Comparison of ENCODE assay signal across 8 mouse cellular contexts in the genomic region with DNA sequence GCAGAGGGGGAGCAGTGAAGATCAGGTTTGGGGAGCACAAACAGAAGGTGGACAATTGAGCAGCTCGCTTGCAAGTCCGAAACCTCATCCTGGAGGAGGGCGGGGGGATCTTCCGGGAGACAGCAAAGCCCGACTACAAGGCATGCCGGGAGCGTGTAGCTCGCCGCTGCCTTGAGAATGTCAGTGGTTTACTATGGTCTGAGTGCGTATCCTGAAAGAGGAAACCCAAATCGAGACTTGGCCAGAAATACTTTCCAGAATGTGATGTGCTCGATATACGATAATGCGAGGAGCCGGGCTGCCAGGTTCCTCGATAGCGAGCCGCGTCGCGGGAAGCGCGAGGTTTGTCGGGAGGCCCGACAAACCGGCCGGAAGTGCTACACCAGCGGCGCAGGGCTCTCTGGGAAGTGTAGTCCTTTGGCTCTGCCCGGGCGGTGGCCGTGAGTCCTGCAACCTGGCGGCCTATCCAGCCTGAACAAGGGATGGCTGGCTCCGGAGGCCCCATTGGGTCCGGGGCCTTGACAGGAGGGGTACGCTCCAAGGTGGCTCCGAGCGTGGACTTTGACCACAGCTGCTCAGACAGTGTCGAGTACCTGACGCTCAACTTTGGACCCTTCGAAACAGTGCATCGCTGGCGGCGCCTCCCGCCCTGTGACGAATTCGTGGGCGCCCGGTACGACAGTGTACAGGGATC. TPM values are rescaled to one million over a fixed set of nuclear protein-coding genes. Genes with fewer than 3 reads are reported as not detected.
DNase-seq lines count a peak whose midpoint lies in the region; ATAC-seq lines count a peak whose summit lies in the region.

A gene (plus strand): TSS at position 143 of the 694 bp plus-strand sequence.

- peaks cover 17% of the 10 kb centered on the region for H3K36me3 ChIP-seq in hindbrain, embryonic 15.5 days

- ATAC-seq in hindbrain, embryonic 15.5 days (ENCODE audit: low FRiP score, low read depth) = peak; percentile 97

- H3K9ac ChIP-seq in hindbrain, embryonic 15.5 days = peak within 1 kb of the TSS; percentile 64

- H3K4me2 ChIP-seq in hindbrain, embryonic 15.5 days = peak within 1 kb of the TSS; percentile 78

- H3K27me3 ChIP-seq in hindbrain, embryonic 15.5 days = no peaks in the 10 kb centered on the region

- DNase-seq in R1 (ENCODE audit: low read depth, low spot score) = peak; percentile 94
- DNase-seq in cerebellum, postnatal 25 days = peak; percentile 94 to 96
- peak; percentile 93 to 94 for DNase-seq in frontal cortex, postnatal 36 days (ENCODE audit: low spot score in 2 of 2)
- DNase-seq in left cerebral cortex, adult 11 months (ENCODE audit: low spot score) = peak; percentile 83
- DNase-seq in lung, postnatal 4 days = peak; percentile 91
- peak; percentile 75 for DNase-seq in retina, postnatal 7 days (ENCODE audit: low read depth, low spot score)
- peak; percentile 80 for DNase-seq in urinary bladder, adult 2 months (ENCODE audit: low spot score)

- under 1% methylated on average over 50 of the region's 50 CpGs for whole genome bisulfite sequencing in hindbrain, embryonic 15.5 days

- H3K9me3 ChIP-seq in hindbrain, embryonic 15.5 days = no peaks in the 10 kb centered on the region

- H3K4me3 ChIP-seq in hindbrain, embryonic 15.5 days = peak within 1 kb of the TSS; percentile 64

- peak within 1 kb of the TSS; percentile 96 for H3K27ac ChIP-seq in hindbrain, embryonic 15.5 days (replicated peaks)

- H3K4me1 ChIP-seq in hindbrain, embryonic 15.5 days (replicated peaks) = peaks cover 23% of the 10 kb centered on the region

RNA-seq across cellular contexts. Expression of the gene that starts here (rescaled TPM):
- polyA plus RNA-seq in hindbrain, embryonic 15.5 days (2015; fragmentation: Nextera tagmentation; extraction: Ambion mirVana) = 134 and 136 TPM in 2 replicates
- 105 and 123 TPM in 2 replicates for polyA plus RNA-seq in urinary bladder, adult 2 months (2012; rRNA removed)

Comparison
In these comparisons a context has a peak if more than half of its experiments do, and no peak if none do; other contexts are left out.
1. Peak in every context shown above with its lines: DNase-seq, ATAC-seq, H3K4me3 ChIP-seq and H3K27ac ChIP-seq.